Mouse (Mus musculus): Measurements from ENCODE around the gene Cenpf.
A peak's percentile ranks its signal among the peaks of the same experiment; 100 is the strongest.

The Cenpf gene

GRCm38 (mm10) chr1:189687654-189688387 lies at the start of gene Cenpf:
Gene Cenpf (minus strand): TSS chr1:189688086.
- DNase-seq = peak; percentile 96 to 98

GRCm38 (mm10) chr1:189732156-189732555 lies 44.3 kb upstream of the Cenpf start:
- no peak for DNase-seq

GRCm38 (mm10) chr1:189731697-189732096 lies 43.8 kb upstream of the Cenpf start:
- no peak for DNase-seq

GRCm38 (mm10) chr1:189729141-189729815 lies 41.4 kb upstream of the Cenpf start:
- DNase-seq = no peak

- DNase-seq = no peak
Observed at GRCm38 (mm10) chr1:189728784-189729115, 40.9 kb upstream of the Cenpf start.

- peak; percentile 57 to 76 for DNase-seq
Observed at GRCm38 (mm10) chr1:189727884-189728783, 40.2 kb upstream of the Cenpf start, which contains the start of gene Ptpn14. Gene Ptpn14 (plus strand): TSS chr1:189728268.

GRCm38 (mm10) chr1:189727346-189727883 lies 39.5 kb upstream of the Cenpf start:
- peak in 1 of 2 experiments; percentile 35 for DNase-seq

- DNase-seq = no peak
Observed at GRCm38 (mm10) chr1:189726121-189726520, 38.2 kb upstream of the Cenpf start.

- no peak for DNase-seq
Observed at GRCm38 (mm10) chr1:189718600-189718999, 30.7 kb upstream of the Cenpf start.

- DNase-seq = no peak
Observed at GRCm38 (mm10) chr1:189717546-189717945, 29.7 kb upstream of the Cenpf start.

- no peak for DNase-seq
Observed at GRCm38 (mm10) chr1:189715915-189716797, 28.3 kb upstream of the Cenpf start.

GRCm38 (mm10) chr1:189709001-189709400 lies 21.1 kb upstream of the Cenpf start:
- DNase-seq = no peak

- no peak for DNase-seq
Observed at GRCm38 (mm10) chr1:189707419-189707818, 19.5 kb upstream of the Cenpf start.

- DNase-seq = no peak
Observed at GRCm38 (mm10) chr1:189707014-189707413, 19.1 kb upstream of the Cenpf start.

GRCm38 (mm10) chr1:189706040-189706645 lies 18.3 kb upstream of the Cenpf start:
- DNase-seq = no peak

- DNase-seq = no peak
Observed at GRCm38 (mm10) chr1:189703591-189703990, 15.7 kb upstream of the Cenpf start.

- peak; percentile 63 to 68 for DNase-seq
Observed at GRCm38 (mm10) chr1:189703156-189703555, 15.3 kb upstream of the Cenpf start.

GRCm38 (mm10) chr1:189700990-189701389 lies 13.1 kb upstream of the Cenpf start:
- peak; percentile 65 to 66 for DNase-seq

- no peak for DNase-seq
Observed at GRCm38 (mm10) chr1:189700186-189700585, 12.3 kb upstream of the Cenpf start.

GRCm38 (mm10) chr1:189698416-189698815 lies 10.5 kb upstream of the Cenpf start:
- no peak for DNase-seq

- DNase-seq = no peak
Observed at GRCm38 (mm10) chr1:189695321-189695720, 7.4 kb upstream of the Cenpf start.
